Mouse (Mus musculus) kidney, postnatal 36 days (tissue): ENCODE results near the gene Mocs2.
A peak's percentile ranks its signal among the peaks of the same experiment; 100 is the strongest.

Source experiments
- DNase-seq, 2 experiments: peaks; one replicate each; pipeline ENCODE4 v3.0.0; 2021 to 2022; ENCODE audit warnings: mixed read lengths in 2 of 2

The Mocs2 gene

GRCm38 (mm10) chr13:114854428-114854827, 36.4 kb downstream of the Mocs2 start:
- DNase-seq: no peak

GRCm38 (mm10) chr13:114855573-114856268, 37.7 kb downstream of the Mocs2 start:
- DNase-seq: peak in 1 of 2 experiments; percentile 9

- DNase-seq: no peak
Measured at GRCm38 (mm10) chr13:114856269-114856627, 38.2 kb downstream of the Mocs2 start.

GRCm38 (mm10) chr13:114857525-114857924, 39.5 kb downstream of the Mocs2 start:
- DNase-seq: no peak

GRCm38 (mm10) chr13:114874738-114875137, 56.7 kb downstream of the Mocs2 start:
- DNase-seq: no peak

GRCm38 (mm10) chr13:114876005-114876520, 58.0 kb downstream of the Mocs2 start:
- DNase-seq: no peak

GRCm38 (mm10) chr13:114878667-114879066, 60.6 kb downstream of the Mocs2 start:
- no peak for DNase-seq
